Mouse (Mus musculus) T-helper 2 cell (primary cell): ENCODE results near the gene Hes3.

Experiments
- in situ Hi-C: fragments of 300-600 bp; cut with MboI, MseI; formaldehyde crosslinking; loops from one replicate; pipeline ENCODE4 v1.15.1; 2025; ENCODE audit warnings: high pct_unique_total_duplicates

Hes3 gene

DNA sequence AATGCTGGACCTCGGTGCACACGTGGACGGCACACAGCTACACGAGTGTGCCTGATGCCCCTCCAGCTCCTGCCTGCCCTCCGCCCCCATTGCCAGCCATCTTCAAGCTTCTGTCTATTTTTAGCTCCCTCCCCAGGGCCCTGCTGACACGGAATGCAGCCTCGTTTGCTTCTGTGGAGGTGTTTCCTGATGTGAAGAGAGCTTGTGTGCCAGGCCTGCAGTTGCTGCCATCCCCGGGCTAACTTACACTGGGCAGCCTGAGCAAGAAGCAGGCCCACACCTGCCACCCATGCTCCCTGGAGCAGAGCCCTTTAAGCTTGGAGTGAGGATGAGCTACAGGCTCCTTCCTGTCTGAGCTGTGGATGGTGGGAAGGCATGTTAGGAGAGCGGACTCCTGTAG, 29.3 kb downstream of the Hes3 start:
- in situ Hi-C loops: no loop called here

DNA sequence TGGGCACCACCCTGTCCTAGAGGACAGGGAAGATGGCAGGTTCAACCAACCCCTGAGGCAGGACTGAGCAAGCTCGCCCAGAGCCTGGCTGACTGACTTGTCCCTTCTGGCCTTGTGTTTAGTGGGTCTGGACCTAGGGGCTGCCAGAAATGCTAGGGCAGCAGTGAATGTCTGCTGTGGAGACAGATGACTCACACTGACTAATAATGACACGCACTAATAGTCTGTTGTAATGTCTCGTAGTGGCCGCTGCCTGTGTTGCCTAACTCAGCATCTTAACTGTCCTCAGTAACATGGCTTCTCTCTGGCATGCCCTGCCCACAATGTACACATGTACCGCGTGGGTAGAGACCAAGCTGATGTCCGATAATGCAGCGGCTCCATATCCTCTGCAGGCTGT, 31.0 kb downstream of the Hes3 start:
- in situ Hi-C loops: no loop called here

DNA sequence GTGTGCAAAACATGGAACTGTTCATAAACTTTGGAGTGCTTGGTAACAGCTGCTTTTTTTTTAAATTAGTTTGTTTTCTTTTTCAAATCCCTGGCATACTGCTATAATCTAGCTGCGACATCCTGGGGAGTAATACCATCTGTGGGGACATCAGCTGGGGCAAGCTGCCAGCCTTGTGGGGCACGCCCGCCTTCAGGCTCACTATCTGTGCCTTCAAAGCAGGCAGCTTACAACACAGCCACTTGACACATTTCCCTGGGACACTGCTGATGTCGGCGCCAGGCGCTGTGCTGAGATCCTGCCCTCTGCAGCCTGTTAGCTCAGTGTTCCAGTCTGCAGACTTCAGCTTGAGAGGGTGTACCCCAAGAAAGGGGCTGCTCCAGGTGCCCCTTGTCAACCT, 34.4 kb downstream of the Hes3 start:
- in situ Hi-C loops: no loop called here

DNA sequence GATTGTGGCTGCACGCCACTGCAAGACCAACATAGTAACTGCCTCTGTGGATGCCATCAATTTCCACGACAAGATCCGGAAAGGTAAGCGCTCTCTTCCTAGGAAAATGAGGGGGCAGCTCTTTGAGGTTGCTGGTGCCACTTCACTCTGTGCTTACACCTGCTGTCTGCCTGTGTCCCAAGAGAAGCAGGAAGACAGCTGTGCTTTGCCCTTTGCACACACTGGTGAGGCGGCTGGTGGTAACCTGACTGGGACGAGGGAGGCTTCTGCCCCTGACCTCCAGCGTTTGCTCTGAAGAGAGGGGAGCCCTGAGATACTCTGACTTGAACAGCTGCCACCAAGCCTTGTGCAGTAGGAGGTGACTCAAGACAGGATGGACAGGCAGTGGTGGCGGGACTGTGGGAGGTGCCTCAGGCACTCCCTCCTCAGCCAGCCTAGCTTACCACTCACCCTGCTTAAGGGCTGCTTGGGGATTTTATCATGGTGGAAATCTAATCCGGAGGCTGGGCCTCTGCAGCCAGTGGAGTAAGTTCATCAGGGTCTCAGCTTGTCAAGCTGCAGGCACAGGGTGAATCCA, 38.2 kb downstream of the Hes3 start:
- in situ Hi-C loops: no loop called here

DNA sequence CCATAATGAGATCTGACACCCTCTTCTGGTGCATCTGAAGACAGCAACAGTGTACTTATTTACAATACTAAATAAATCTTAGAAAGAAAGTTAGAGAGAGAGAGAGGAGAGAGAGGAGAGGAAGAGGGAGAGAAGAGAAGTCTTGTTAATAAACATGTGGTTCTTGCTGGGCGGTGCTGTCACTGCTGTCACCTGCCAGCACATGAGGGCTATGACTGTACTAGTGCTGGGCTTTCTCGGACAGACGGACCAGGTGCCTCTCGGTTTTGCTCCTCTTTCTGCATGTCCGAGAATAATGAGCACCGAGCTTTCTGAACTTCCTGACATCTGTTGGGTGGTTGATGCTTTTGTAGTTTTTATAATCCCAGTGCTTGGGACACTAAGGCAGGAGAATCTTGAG, 40.8 kb downstream of the Hes3 start:
- in situ Hi-C loops: no loop called here

DNA sequence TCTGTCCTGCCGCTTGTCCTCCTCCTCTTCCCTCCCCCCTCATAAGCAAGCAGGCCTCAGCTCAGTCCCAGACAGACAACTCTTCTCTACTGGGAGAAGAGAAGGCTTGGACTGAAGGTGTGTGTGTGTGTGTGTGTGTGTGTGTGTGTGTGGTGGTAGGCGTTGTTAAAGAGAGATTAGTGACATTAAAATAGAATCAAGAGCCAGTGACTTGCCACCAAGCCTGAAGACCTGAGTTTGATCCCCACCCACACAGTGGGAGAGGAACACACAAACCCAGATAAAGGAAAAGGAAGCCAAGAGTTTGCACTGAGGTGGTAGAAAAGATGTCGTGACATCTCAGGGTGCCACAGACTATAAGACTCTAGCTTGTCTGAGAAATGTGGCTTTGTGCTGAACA, 44.3 kb downstream of the Hes3 start:
- in situ Hi-C loops: no loop called here

DNA sequence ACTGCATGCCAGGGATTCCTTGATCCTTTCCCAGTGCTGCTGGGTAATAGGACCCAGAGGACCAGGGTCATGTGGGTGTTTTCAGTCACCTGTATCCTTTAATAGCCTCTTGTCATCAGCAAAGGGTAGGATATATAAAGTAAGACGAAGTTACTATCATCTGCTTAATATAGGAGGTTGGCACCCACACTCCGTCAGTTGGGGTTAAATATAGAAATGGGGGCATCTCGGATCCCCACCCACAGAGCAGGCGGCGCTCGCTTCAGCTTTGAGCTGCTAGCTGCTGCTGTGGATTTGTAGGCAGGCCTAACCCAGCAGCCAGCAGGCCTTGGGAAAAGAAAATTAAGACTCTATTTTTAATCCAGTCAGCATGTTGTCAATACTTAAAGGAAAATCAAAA, 45.5 kb downstream of the Hes3 start:
- in situ Hi-C loops: no loop called here

DNA sequence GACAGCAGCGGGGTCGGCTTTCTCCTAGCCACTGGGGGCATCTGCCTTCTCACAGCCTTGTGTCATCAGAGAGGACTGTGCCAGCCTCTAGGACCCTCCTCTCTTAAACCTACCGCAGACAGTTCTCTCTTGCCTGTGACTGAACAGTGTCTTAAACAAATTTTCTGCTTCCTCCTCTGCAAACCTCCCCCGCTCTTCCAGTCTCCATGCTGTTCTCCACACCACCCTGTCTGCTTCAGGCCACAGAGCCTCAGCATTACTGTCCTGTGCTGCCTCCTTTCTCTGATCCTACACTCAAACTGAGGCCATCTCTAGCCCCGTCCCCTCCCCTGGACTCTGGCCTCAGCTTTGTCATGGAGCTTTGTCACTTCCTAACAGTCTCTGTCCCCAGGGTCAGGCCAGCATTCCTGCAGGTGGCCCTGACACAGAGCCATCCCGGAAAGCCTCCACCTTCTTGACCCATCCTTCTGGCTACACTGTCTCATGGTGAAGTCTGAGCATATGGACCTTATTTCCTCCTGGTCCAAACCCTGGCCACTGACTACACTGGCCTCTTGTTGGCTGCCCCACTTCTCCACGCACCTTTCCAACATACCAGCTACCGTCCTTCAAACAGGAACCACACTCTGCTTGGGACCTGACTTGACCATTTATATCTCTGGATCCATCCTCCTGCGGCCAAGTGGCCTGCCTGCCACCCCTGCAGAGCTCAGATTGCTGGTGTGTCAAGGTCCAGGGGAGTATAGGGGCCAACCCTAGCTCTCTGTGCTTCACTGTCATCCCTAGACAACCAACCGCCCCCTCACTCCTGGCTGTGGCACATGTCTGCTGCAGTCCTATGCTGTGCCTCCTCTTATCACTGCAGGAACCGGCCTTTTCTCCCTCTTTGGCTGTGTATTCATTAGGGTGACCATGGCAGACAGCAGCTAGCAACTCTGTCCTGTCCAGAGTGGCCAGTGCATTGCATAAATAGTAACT, 46.6 kb downstream of the Hes3 start:
- in situ Hi-C loops: no loop called here

DNA sequence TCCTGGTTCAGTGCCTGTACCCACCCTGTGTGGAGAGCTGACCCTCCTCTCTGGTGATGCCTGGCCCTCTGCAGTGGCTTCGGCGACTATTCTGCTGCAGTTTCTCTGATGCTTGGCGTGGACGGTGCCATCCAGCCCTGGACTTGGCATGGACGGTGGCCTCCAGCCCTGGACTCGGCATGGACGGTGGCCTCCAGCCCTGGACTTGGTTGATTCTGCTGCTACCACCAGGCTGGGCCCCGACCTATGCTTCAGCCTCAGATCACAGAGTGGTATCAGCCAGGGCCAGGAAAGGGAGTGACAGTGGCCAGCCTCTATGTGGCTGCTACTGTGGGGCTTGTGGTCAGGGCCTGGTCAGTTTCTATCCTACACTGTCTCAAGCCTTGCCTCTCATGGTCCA, 47.5 kb downstream of the Hes3 start:
- in situ Hi-C loops: no loop called here

DNA sequence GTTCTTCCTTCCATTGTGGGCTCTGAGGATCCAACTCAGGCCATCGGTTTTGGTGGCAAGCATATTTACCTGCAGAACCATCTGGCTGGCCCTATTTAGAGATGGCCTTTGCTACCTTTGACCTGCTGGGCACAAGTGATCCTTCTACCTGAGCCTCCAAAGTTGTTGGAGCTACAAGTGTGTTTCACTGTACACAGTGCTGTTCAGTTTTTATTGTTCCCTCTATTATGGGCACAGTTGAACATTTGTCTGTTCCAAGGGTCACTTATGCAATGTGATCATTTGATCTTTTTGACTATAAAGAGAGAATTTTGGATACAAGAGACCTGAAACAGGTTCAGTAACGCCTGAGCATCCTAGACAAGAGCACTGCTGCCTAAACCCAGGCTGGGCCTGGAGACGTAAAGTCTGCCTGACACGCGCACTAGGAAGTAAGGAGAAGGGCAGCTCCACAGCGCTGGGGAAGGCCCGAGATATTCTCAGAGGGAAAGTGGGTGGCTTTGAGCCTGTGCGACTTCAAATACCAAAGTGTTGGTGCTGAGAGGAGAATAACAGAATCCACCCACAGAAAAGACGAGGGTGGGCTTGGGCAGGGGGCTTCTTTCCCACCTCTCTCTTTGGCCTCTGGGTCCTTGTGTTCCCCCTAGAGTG, 48.1 kb downstream of the Hes3 start:
- in situ Hi-C loops: no loop called here

DNA sequence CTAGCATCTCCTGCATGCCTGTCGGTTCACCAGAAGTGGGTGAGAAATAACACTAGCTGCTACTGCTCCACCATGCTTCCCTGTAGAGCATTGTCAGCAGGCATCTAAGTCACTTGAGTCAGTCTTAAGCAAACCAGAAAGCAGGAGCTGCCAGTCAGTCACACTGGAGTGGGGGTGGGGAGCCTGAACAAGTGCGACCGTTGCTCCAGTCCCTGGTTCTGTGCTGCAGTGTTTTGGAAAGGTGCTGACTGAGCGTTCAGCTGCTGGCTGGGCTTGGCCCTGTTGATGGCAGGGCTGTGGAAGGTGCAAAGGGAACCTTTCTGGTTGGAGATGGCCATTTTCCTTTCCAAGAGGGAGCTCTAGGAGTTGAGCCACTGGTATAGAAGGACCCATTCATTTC, 51.5 kb downstream of the Hes3 start:
- in situ Hi-C loops: no loop called here
